Mouse (Mus musculus): ENCODE measurements around the gene Mettl22. TPM values are rescaled to one million over a fixed set of nuclear protein-coding genes. Genes with fewer than 3 reads are reported as not detected.

The Mettl22 gene
- polyA plus RNA-seq, 1 experiment from 2014 or later = 31.6 TPM

DNA sequence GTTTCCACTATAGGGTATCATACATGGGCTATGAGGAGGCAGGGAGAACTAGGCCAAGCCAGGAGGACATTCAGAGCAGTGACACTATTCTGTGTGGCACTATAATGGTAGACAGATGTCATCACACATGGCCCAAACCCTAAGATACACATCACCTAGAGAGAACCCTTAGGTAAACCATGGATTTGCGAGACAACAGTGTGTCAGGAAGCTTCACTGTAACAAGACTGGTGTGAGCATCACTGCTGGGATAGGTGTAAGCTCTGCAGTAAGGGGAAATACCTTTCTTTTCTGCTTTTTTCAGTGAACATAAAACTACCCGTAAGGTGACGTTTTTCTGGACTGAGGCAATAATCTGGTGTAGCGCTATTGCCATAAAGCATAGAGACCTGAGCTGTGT is 12.2 kb upstream of the Mettl22 start:
- ATAC-seq (ENCODE audit: low read depth) = no peak
- H3K9me3 ChIP-seq = no peaks in the 10 kb centered on the region
- H3K27me3 ChIP-seq = no peaks in the 10 kb centered on the region
- H3K4me3 ChIP-seq = no peak overlapping the region
- no peaks in the 10 kb centered on the region for H3K36me3 ChIP-seq
- 95% methylated on average over 4 of the region's 4 CpGs for WGBS
- H3K4me1 ChIP-seq (replicated peaks) = no peaks in the 10 kb centered on the region
- H3K27ac ChIP-seq (replicated peaks) = no peak overlapping the region
- H3K9ac ChIP-seq = no peak overlapping the region
- H3K4me2 ChIP-seq = no peak overlapping the region

DNA sequence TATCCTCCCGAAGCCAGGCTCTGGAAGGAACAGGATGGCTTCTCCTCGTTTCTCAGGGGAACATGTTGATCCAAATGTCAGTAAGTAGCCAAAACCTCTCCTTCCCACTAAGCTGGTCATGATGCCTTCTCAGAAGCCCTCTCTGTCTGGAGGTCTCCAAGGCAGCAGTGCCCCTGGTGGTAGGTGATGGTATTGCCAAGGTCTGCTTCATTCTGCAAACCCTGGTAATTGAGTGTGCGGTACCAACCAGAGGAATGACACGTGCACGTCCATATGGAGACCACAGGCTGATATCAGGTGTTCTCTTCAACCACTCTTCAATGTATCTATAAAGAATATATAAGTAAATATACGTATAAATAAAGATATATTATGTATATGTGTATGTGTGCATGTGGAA is 11.5 kb upstream of the Mettl22 start:
- 30% methylated on average over 6 of the region's 6 CpGs for WGBS
- H3K9ac ChIP-seq = no peak overlapping the region
- no peaks in the 10 kb centered on the region for H3K36me3 ChIP-seq
- H3K27ac ChIP-seq (replicated peaks) = no peak overlapping the region
- H3K4me3 ChIP-seq = no peak overlapping the region
- no peaks in the 10 kb centered on the region for H3K9me3 ChIP-seq
- no peak for ATAC-seq (ENCODE audit: low read depth)
- no peak overlapping the region for H3K4me2 ChIP-seq
- no peaks in the 10 kb centered on the region for H3K4me1 ChIP-seq (replicated peaks)
- H3K27me3 ChIP-seq = no peaks in the 10 kb centered on the region

DNA sequence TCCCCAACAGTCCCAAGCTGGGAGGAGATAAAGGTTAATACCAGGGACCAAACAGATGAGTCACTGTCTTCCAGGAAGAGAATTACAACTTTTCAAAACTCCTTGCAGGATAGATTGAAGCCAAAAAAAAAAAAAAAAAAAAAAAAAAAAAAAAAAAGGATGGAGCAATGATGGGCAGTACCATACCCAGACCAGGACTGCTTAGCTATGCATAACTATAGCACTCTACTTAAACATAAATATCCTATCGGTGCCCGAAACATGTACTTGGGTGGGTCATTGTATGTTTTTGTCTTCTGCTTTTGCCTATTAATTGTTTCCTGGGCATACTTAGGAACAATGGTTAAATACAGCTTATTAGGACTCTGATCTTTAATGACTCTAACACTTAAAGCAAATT is 456 bp upstream of the Mettl22 start:
- H3K27ac ChIP-seq (replicated peaks) = no peak overlapping the region
- H3K4me2 ChIP-seq = peak overlapping the region; percentile 86
- 88% methylated on average over 2 of the region's 2 CpGs for WGBS
- no peaks in the 10 kb centered on the region for H3K9me3 ChIP-seq
- peaks cover 10% of the 10 kb centered on the region for H3K4me1 ChIP-seq (replicated peaks)
- H3K4me3 ChIP-seq = peak overlapping the region; percentile 75
- no peaks in the 10 kb centered on the region for H3K36me3 ChIP-seq
- ATAC-seq (ENCODE audit: low read depth) = peak; percentile 67
- H3K27me3 ChIP-seq = 0 out of 2 replicates have a peak, but pooled peaks cover 14% of the 10 kb centered on the region
- no peak overlapping the region for H3K9ac ChIP-seq

DNA sequence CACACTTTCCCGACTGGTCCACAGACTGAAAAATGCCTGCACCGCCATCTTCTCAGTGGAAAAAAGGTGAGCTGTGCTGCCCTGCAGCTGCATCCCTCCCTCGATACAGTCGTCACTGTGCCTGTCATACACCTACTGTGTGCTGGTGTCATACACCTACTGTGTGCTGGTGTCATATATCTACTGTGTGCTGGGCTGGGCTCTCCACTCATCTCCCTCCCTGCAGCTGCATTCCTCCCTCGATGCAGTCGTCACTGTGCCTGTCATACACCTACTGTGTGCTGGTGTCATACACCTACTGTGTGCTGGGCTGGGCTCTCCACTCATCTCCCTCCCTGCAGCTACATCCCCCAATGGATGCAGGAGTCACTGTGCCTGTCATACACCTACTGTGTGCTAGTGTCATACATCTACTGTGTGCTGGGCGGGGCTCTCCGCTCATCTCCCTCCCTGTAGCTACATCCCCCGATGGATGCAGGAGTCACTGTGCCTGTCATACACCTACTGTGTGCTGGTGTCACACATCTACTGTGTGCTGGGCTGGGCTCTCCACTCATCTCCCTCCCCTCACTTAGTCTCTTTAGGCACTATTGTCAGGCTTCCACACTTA is 16.9 kb downstream of the Mettl22 start:
- H3K36me3 ChIP-seq = peaks cover 57% of the 10 kb centered on the region
- 92% methylated on average over 9 of the region's 9 CpGs for WGBS

DNA sequence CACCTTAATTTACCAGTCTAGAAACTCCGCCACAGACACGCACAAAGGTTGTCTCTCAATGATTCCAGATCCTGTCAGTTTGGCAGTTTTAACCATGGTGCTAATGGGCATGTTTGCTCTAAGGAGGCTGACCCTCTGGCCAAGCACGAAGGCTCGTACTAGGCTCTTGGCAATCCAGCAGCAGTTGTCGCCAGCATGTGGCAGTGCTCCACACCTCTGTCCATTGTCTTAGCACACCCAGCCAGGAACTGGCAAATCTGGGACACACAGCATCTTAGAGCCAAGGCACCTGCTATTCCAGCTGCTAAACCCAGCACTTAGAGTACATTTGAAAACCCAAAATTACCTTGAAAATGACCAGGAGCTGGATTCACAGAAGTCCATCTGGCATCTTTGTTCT is 18.8 kb downstream of the Mettl22 start:
- Histone ChIP-seq H3K4me3 (no peak overlapping the region), H3K27me3 (no peaks in the 10 kb centered on the region), H3K9ac (no peak overlapping the region), H3K4me2 (no peak overlapping the region), H3K4me1 (replicated peaks) (peaks cover 9% of the 10 kb centered on the region), H3K36me3 (peaks cover 40% of the 10 kb centered on the region), H3K9me3 (no peaks in the 10 kb centered on the region), H3K27ac (replicated peaks) (no peak overlapping the region)
- WGBS = 71% methylated on average over 5 of the region's 5 CpGs
- no peak for ATAC-seq (ENCODE audit: low read depth)

More for the DNA sequence above, 16.9 kb downstream of the Mettl22 start:
- Histone ChIP-seq H3K4me1 (replicated peaks) (peaks cover 9% of the 10 kb centered on the region), H3K9ac (no peak overlapping the region), H3K4me3 (no peak overlapping the region), H3K27ac (replicated peaks) (no peak overlapping the region), H3K27me3 (no peaks in the 10 kb centered on the region), H3K4me2 (no peak overlapping the region), H3K9me3 (no peaks in the 10 kb centered on the region)
- no peak for ATAC-seq (ENCODE audit: low read depth)

DNA sequence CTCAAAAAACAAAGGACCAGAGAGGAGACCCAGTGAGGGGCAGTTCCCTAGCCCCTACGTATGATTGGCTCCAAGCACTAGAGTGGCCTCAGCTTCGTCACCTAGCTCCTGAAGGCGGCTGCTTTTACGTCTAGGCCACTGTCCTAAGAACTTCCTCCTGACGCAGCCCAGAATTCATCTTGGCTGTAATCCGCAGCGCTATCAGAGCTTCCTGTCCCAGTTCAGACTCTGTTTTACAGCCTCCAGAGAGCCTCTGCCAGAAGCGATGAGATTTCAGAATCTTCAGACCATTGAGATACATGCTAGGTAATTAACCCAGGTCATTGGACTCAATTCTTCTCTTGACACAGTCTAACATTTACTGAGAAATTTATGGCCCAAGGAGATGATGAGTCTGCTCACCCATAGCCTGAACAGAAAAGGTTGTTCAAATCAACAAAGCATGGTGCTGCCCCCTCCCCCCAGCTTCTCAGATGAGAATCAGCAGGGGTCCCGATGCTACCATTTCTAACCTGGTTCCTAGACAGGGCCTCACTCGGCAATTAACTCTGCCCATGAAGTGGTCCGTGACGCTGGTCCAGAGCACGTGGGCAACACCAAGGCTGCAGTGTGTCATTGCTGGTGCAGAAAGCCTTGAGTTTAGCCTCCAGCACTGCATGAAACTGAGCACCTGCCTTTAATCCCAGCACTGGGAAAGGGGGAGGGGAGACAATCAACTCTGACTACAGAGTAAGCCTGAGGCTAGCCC is 21.3 kb downstream of the Mettl22 start:
- H3K27ac ChIP-seq (replicated peaks) = peak overlapping the region; percentile 43; the same call in 1 of the 2 replicates
- ATAC-seq (ENCODE audit: low read depth) = peak; percentile 45; the same call in 1 of the 2 replicates

DNA sequence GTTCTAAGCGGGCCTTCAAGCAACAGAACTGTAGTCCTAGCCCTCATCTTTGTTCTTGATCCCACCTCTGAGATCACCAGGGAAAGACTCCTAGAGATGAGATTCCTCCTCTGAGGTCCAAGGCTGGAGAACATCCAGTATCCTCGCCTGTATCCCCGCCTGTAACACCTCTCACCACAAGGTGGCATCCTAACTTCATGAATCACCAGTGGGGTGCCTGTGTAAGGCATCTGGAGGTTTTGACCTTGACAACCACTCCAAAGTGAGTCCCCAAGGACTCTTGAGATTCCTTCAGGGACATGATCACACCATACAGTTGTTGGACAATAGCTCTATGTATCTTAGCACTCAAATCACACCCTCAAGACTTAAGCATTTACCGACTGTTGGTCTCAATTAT is 23.7 kb downstream of the Mettl22 start:
- 23% methylated on average over 4 of the region's 4 CpGs for WGBS
- H3K4me2 ChIP-seq = no peak overlapping the region
- H3K9me3 ChIP-seq = no peaks in the 10 kb centered on the region
- no peak overlapping the region for H3K27ac ChIP-seq (replicated peaks)
- no peak overlapping the region for H3K9ac ChIP-seq
- H3K4me3 ChIP-seq = no peak overlapping the region
- no peaks in the 10 kb centered on the region for H3K27me3 ChIP-seq
- H3K4me1 ChIP-seq (replicated peaks) = peaks cover 16% of the 10 kb centered on the region
- peaks cover under 1% of the 10 kb centered on the region; the same call in 1 of the 2 replicates for H3K36me3 ChIP-seq
- no peak for ATAC-seq (ENCODE audit: low read depth)

More for the DNA sequence above, 21.3 kb downstream of the Mettl22 start:
- Histone ChIP-seq H3K36me3 (peaks cover 21% of the 10 kb centered on the region), H3K27me3 (no peaks in the 10 kb centered on the region), H3K9ac (no peak overlapping the region), H3K9me3 (no peaks in the 10 kb centered on the region), H3K4me3 (no peak overlapping the region), H3K4me1 (replicated peaks) (peaks cover 14% of the 10 kb centered on the region), H3K4me2 (no peak overlapping the region)
- 9% methylated on average over 13 of the region's 13 CpGs for WGBS

DNA sequence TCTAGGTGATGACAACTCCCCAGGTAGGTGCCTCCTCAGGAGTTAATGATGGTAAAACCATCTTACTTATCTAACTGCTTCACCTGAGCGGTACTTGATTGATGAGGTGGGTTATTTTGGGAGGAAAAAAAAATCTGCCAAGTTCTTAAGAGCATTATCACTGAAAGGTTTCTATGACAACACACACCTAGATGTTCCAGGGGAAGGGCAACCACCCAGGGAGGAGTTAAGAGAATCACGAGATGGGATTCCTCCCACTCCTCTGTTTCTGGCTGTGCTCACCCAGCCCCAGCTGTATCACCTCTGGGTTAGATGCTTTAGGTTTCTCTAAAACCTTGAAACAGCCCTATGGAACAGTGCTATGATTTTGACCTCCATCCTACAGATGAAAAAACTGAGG is 26.4 kb downstream of the Mettl22 start:
- 68% methylated on average over 2 of the region's 2 CpGs for WGBS
- H3K9me3 ChIP-seq = no peaks in the 10 kb centered on the region
- H3K4me1 ChIP-seq (replicated peaks) = peaks cover 9% of the 10 kb centered on the region
- no peaks in the 10 kb centered on the region for H3K27me3 ChIP-seq
- H3K4me2 ChIP-seq = no peak overlapping the region
- H3K4me3 ChIP-seq = no peak overlapping the region
- H3K9ac ChIP-seq = no peak overlapping the region
- no peak overlapping the region for H3K27ac ChIP-seq (replicated peaks)
- no peaks in the 10 kb centered on the region for H3K36me3 ChIP-seq
- ATAC-seq (ENCODE audit: low read depth) = no peak

DNA sequence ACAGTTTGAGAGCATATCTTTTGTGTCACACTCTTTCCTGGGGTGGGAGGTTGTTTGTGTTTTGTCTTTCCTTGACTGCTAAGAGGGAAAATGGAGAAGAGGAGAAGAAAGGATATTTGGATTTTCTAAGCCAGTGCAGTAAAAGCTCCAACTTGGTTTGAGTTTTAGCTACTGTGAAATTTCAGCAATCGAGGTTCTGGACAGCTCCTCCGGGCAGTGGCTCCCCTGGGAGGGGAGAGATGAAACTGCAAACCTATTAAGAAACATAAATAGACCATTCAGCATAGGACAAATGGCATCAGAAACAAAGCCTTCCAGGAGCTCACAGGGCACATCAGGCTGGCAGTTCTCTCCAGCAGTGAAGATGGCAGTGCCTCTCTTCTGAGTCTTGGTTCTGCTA is 33.7 kb downstream of the Mettl22 start:
- 30% methylated on average over 2 of the region's 2 CpGs for WGBS
- H3K9ac ChIP-seq = no peak overlapping the region
- no peak overlapping the region for H3K27ac ChIP-seq (replicated peaks)
- H3K4me2 ChIP-seq = no peak overlapping the region
- H3K27me3 ChIP-seq = no peaks in the 10 kb centered on the region
- ATAC-seq (ENCODE audit: low read depth) = no peak
- H3K4me1 ChIP-seq (replicated peaks) = no peaks in the 10 kb centered on the region
- no peaks in the 10 kb centered on the region for H3K36me3 ChIP-seq
- H3K9me3 ChIP-seq = no peaks in the 10 kb centered on the region
- no peak overlapping the region for H3K4me3 ChIP-seq

DNA sequence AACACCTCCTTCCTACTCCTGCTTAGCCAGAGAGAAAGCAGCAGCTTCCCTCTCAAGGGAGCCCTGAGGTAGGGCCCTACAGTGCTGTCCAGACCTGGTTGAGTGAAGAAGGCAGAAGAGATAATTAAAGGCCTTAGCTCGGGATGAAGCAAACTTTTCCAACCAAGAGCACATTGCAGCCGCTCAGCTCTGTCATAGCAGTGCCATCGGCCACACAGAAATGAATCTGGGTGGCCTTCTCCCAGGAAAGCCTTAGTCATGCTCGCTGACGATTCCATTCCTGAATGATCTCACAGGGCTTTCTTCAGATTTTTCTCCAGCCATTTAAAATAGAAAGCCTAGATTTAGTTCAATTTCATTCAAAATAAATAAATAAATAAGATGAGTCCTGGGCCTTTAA is 39.3 kb downstream of the Mettl22 start:
- no peaks in the 10 kb centered on the region for H3K36me3 ChIP-seq
- no peaks in the 10 kb centered on the region; the same call in 1 of the 2 replicates for H3K27me3 ChIP-seq
- no peak overlapping the region for H3K9ac ChIP-seq
- no peak overlapping the region for H3K4me2 ChIP-seq
- no peak for ATAC-seq (ENCODE audit: low read depth)
- H3K9me3 ChIP-seq = no peaks in the 10 kb centered on the region
- 79% methylated on average over 5 of the region's 5 CpGs for WGBS
- H3K4me1 ChIP-seq (replicated peaks) = peaks cover 15% of the 10 kb centered on the region
- H3K27ac ChIP-seq (replicated peaks) = no peak overlapping the region
- no peak overlapping the region for H3K4me3 ChIP-seq

DNA sequence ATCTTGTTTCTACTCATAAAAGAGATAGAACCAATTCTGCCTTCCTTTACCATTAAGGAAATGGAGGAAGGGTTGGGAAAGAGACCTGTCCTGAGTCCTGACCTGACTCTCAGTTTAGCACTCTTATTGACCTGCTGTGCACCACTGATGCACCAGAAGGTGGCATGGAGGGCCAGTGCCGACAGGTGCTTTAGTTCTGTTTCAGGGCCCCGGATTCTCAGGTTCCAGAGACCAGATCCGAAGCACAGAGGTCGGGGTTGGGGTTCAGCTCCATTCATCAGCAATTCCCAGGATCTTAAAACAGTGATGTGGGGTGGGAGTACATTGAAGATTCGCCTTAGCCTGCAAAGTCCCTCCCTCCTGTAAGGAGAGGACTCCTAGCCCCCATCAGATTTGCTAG is 42.2 kb downstream of the Mettl22 start:
- Histone ChIP-seq H3K4me2 (peak overlapping the region; percentile 80), H3K27ac (replicated peaks) (0 out of 2 replicates have a peak overlapping the region, but pooled peaks have one; percentile 9), H3K9ac (peak overlapping the region; percentile 60), H3K4me1 (replicated peaks) (peaks cover 43% of the 10 kb centered on the region), H3K36me3 (peaks cover 5% of the 10 kb centered on the region; the same call in 1 of the 2 replicates), H3K4me3 (peak overlapping the region; percentile 71), H3K9me3 (no peaks in the 10 kb centered on the region), H3K27me3 (no peaks in the 10 kb centered on the region; the same call in 1 of the 2 replicates)
- peak; percentile 34 for ATAC-seq (ENCODE audit: low read depth)
- 2% methylated on average over 5 of the region's 5 CpGs for WGBS

DNA sequence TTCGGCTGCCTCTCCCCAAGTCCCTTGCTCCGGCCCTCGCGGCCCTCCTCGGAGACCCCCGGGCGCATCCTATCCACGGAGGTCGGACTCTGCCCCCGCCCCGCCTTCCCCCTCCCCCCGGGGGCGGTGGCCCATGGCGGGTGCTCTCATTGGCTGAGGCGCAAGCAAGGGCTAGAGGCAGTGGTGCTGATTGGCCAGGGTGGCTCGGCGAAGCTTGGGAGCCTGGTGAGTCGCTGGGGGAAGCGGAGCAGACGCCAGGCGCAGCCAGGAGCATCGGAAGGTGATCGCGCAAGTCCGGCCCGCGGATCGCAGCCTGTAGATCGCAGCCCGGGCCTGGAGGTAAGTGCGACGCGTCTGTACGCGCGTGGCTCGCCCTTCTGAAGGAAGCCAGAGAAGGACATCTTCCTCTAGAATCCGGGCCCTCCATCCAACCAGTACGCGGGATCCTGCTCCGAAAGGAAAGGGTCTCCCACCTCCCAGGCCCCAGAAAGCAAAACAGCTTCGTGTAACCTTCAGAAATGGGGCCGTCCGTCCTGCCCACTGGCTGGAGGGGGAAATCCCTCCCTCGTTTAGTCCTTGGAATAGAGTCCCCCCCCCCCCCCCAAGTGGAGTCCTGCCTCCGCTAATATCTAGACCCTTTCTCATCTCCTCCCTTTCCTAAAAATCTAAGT is 42.8 kb downstream of the Mettl22 start, which contains the start of gene Abat:
TSS of gene Abat (plus strand) at position 194 of the 671 bp plus-strand sequence.
- Histone ChIP-seq H3K27me3 (no peaks in the 10 kb centered on the region; the same call in 1 of the 2 replicates), H3K36me3 (peaks cover 5% of the 10 kb centered on the region; the same call in 1 of the 2 replicates), H3K4me1 (replicated peaks) (peaks cover 48% of the 10 kb centered on the region), H3K9me3 (no peaks in the 10 kb centered on the region), H3K4me3 (peak within 1 kb of the TSS; percentile 71), H3K27ac (replicated peaks) (peak within 1 kb of the TSS; percentile 88), H3K9ac (peak within 1 kb of the TSS; percentile 84), H3K4me2 (peak within 1 kb of the TSS; percentile 80)
- peak; percentile 98 for ATAC-seq (ENCODE audit: low read depth)
- whole genome bisulfite sequencing = 1% methylated on average over 44 of the region's 46 CpGs
